Mouse (Mus musculus): ENCODE results near the gene Gdpd5. TPM values are rescaled to one million over a fixed set of nuclear protein-coding genes. Genes with fewer than 3 reads are reported as not detected.

Gdpd5 gene
- total and polyA plus RNA-seq, 3 experiments, result 0.15 to 0.26 TPM; not detected in 1

- Histone ChIP-seq H3K4me3 (ENCODE audit: control insufficient read depth in 1 of 2, insufficient read depth in 1 of 2, low read depth in 2 of 2, low read length in 2 of 2) (no peak overlapping the region), H3K9ac (ENCODE audit: control insufficient read depth, low read depth, low read length, poor library complexity, severe bottlenecking) (no peak overlapping the region), H3K79me2 (ENCODE audit: control insufficient read depth, insufficient read depth, low read length, poor library complexity) (no peaks in the 10 kb centered on the region), H3K27ac (ENCODE audit: control insufficient read depth, low read depth, low read length) (no peak overlapping the region), H3K4me1 (ENCODE audit: control insufficient read depth in 1 of 2, insufficient read depth in 2 of 2, low read length in 2 of 2) (peaks cover 0 to 11% of the 10 kb centered on the region in 2 experiments; a peak in 2 of 4 replicates), H3K27me3 (ENCODE audit: control insufficient read depth in 1 of 2, insufficient read depth in 2 of 2, low read length in 2 of 2) (no peaks in the 10 kb centered on the region), H3K36me3 (ENCODE audit: control insufficient read depth in 1 of 2, insufficient read depth in 2 of 2, low read length in 2 of 2) (no peaks in the 10 kb centered on the region), H3K9me3 (replicated peaks; ENCODE audit: insufficient read depth, low read length) (no peaks in the 10 kb centered on the region)
- TF ChIP-seq MXI1 (IDR thresholded peaks at IDR 0.05; ENCODE audit: low read depth, low read length) (no peak), CHD2 (IDR thresholded peaks at IDR 0.05; ENCODE audit: low read length) (no peak), ZNF384 (IDR thresholded peaks at IDR 0.05; ENCODE audit: low read depth, low read length) (no peak), TBP (IDR thresholded peaks at IDR 0.05; ENCODE audit: low read depth, low read length) (no peak), POLR2A (IDR thresholded peaks at IDR 0.05; ENCODE audit: control insufficient read depth in 1 of 2, insufficient read depth in 1 of 2, low read depth in 1 of 2, low read length in 2 of 2, poor library complexity in 1 of 2) (no peak), JUND (IDR thresholded peaks at IDR 0.05; ENCODE audit: low read depth, low read length) (no peak), NELFE (IDR thresholded peaks at IDR 0.05; ENCODE audit: low read depth, low read length) (no peak), EP300 (IDR thresholded peaks at IDR 0.05; ENCODE audit: low read depth in 1 of 2, low read length in 2 of 2) (no peak), NRF1 (IDR thresholded peaks at IDR 0.05; ENCODE audit: insufficient read depth, low read depth, low read length, poor library complexity, severe bottlenecking) (no peak), ZKSCAN1 (IDR thresholded peaks at IDR 0.05; ENCODE audit: low read depth, low read length) (no peak), CHD1 (IDR thresholded peaks at IDR 0.05; ENCODE audit: low read depth, low read length) (no peak), ELF1 (IDR thresholded peaks at IDR 0.05; ENCODE audit: low read depth, low read length) (no peak), MAFK (IDR thresholded peaks at IDR 0.05; ENCODE audit: borderline replicate concordance, low read depth, low read length) (no peak), MYB (IDR thresholded peaks at IDR 0.05; ENCODE audit: low read depth, low read length) (no peak), RAD21 (IDR thresholded peaks at IDR 0.05; ENCODE audit: low read depth, low read length) (no peak), POLR2AphosphoS5 (IDR thresholded peaks at IDR 0.05; ENCODE audit: borderline replicate concordance, low read depth, low read length) (no peak), TCF12 (IDR thresholded peaks at IDR 0.05; ENCODE audit: low read depth, low read length) (no peak), E2F4 (IDR thresholded peaks at IDR 0.05; ENCODE audit: borderline replicate concordance, low read depth, low read length) (no peak)
- DNase-seq (ENCODE audit: low read depth, low spot score), result no peak
Measured at GRCm38 (mm10) chr7:99454044-99454443, 72.8 kb downstream of the Gdpd5 start.

GRCm38 (mm10) chr7:99458849-99459248 lies 77.6 kb downstream of the Gdpd5 start:
- Histone ChIP-seq H3K79me2 (ENCODE audit: control insufficient read depth, insufficient read depth, low read length, poor library complexity) (no peaks in the 10 kb centered on the region), H3K36me3 (ENCODE audit: control insufficient read depth in 1 of 2, insufficient read depth in 2 of 2, low read length in 2 of 2) (no peaks in the 10 kb centered on the region), H3K9me3 (replicated peaks; ENCODE audit: insufficient read depth, low read length) (no peaks in the 10 kb centered on the region), H3K4me3 (ENCODE audit: control insufficient read depth in 1 of 2, insufficient read depth in 1 of 2, low read depth in 2 of 2, low read length in 2 of 2) (no peak overlapping the region), H3K4me1 (ENCODE audit: control insufficient read depth in 1 of 2, insufficient read depth in 2 of 2, low read length in 2 of 2) (no peaks in the 10 kb centered on the region), H3K27ac (ENCODE audit: control insufficient read depth, low read depth, low read length) (no peak overlapping the region), H3K9ac (ENCODE audit: control insufficient read depth, low read depth, low read length, poor library complexity, severe bottlenecking) (no peak overlapping the region), H3K27me3 (ENCODE audit: control insufficient read depth in 1 of 2, insufficient read depth in 2 of 2, low read length in 2 of 2) (no peaks in the 10 kb centered on the region)
- DNase-seq (ENCODE audit: low read depth, low spot score), result no peak
- TF ChIP-seq ZC3H11A (IDR thresholded peaks at IDR 0.05; ENCODE audit: low read depth, low read length) (no peak), ZMIZ1 (IDR thresholded peaks at IDR 0.05; ENCODE audit: low read depth, low read length) (no peak), POLR2AphosphoS2 (IDR thresholded peaks at IDR 0.05; ENCODE audit: low read length) (no peak), MXI1 (IDR thresholded peaks at IDR 0.05; ENCODE audit: low read depth, low read length) (no peak), TCF12 (IDR thresholded peaks at IDR 0.05; ENCODE audit: low read depth, low read length) (no peak), CHD1 (IDR thresholded peaks at IDR 0.05; ENCODE audit: low read depth, low read length) (no peak), SMC3 (IDR thresholded peaks at IDR 0.05; ENCODE audit: low read depth, low read length) (no peak), POLR2AphosphoS5 (IDR thresholded peaks at IDR 0.05; ENCODE audit: borderline replicate concordance, low read depth, low read length) (no peak), USF2 (IDR thresholded peaks at IDR 0.05; ENCODE audit: borderline replicate concordance in 1 of 2, insufficient read depth in 1 of 2, low read depth in 1 of 2, low read length in 2 of 2) (no peak), CTCF (IDR thresholded peaks at IDR 0.05 in 2 of 3, conservative IDR thresholded peaks at IDR 0.05 in 1 of 3; ENCODE audit: control insufficient read depth in 1 of 3, insufficient read depth in 1 of 3, low read depth in 2 of 3, low read length in 3 of 3, poor library complexity in 1 of 3, severe bottlenecking in 1 of 3) (no peak), ETS1 (IDR thresholded peaks at IDR 0.05; ENCODE audit: low read depth, low read length) (no peak)
